Mouse (Mus musculus) T-helper 17 cell (primary cell): ENCODE results near the gene Krt10.

Source experiments
- in situ Hi-C, 2 experiments: fragments of 300-600 bp; cut with MboI, MseI; formaldehyde crosslinking; loops; 1 replicate in 1 of 2; 2 replicates in 1 of 2; pipeline ENCODE4 v1.15.1; 2025; ENCODE audit warnings: high pct_unique_total_duplicates in 2 of 2

Krt10 gene

DNA sequence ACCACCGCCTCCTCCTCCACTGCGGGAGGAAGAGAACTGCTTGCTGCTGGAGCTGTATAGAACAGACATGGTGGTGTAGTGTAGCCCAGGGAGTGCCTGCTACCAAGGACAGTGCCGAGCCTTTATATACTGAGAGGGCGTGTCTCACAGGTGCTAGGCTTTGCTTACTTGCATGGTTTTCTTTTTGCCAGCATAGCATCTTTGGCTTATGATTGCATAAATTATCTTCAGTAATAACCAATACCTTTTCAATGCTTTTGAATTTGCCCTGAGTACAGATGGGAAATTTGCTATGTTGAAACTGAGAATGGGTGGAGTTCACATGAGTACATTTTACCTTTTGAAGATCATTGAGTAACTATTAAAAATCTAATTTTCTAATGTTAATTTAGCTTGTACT, at the start of gene Krt10:
Gene Krt10, minus strand, starts transcription at position 101 of the 400 bp plus-strand sequence.
- in situ Hi-C loops: no loop called here

GRCm38 (mm10) chr11:99437972-99438371, 48.8 kb upstream of the Krt10 start, which contains the start of gene Krt20:
TSS of gene Krt20 (minus strand) at chr11:99438150.
- in situ Hi-C loops: no loop called here

- in situ Hi-C loops: no loop called here
Measured at GRCm38 (mm10) chr11:99436625-99437024, 47.5 kb upstream of the Krt10 start.

GRCm38 (mm10) chr11:99430670-99431069, 41.5 kb upstream of the Krt10 start:
- in situ Hi-C loops: no loop called here

DNA sequence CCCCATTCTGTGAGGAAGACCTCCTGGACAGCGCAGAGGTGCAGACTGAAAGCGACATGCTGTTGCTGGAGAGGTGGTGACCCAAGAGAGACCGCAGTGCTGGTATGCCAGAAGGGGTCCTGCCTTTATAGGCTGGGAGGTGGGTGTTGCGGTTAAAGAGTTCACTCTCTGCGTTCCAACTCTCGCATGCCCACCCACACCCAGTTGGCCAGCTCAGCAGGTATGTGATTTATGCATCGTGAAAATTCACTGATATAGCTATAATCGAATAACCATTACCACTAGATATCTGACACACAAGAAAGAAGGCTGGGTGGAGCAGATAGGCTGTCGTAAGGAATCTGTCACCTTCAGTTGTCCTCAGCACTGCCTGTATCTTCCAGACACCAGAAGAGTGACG, 33.0 kb upstream of the Krt10 start, which contains the start of gene Krt12:
Gene Krt12, minus strand, starts transcription at position 101 of the 400 bp plus-strand sequence.
- in situ Hi-C loops: no loop called here

DNA sequence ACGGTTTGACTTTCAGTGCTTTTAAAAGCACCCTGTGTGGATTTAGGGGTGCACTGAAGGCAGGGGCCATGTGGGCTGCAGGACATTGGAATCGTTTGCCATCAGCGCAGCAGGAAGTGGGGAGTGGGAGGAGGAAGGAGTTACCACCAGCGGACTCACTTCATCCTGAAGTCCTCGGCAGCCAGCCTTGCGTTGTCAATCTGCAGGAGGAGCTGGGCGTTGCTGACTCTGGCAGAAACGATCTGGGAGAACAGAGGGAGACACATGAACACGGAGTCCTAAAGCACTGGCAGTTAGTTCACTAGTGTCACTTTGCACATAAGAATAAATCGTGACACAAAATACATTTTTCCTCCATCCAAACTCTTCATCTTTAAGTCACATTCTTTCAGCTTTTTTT, 31.4 kb upstream of the Krt10 start:
- in situ Hi-C loops: no loop called here

GRCm38 (mm10) chr11:99417819-99418218, 28.7 kb upstream of the Krt10 start:
- in situ Hi-C loops: no loop called here

DNA sequence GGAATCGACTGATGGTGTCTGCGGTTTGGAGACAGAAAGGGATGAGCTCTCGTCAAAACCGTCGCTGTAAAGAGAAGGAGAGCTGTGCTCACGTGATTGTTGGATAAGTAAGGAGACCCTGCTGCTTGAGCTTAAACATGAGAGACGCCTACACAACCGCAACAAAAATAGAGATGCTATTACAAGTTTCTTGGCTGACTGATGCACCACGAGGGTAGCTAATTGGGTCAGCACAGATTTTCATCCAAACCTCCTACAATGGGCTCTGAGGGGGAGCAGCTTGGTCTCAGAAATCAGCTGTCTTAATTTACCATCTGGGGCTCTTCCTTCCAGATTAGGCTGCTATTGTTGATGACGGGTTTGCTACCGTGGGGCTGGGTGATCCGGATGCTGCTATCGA, 27.7 kb upstream of the Krt10 start:
- in situ Hi-C loops: no loop called here

DNA sequence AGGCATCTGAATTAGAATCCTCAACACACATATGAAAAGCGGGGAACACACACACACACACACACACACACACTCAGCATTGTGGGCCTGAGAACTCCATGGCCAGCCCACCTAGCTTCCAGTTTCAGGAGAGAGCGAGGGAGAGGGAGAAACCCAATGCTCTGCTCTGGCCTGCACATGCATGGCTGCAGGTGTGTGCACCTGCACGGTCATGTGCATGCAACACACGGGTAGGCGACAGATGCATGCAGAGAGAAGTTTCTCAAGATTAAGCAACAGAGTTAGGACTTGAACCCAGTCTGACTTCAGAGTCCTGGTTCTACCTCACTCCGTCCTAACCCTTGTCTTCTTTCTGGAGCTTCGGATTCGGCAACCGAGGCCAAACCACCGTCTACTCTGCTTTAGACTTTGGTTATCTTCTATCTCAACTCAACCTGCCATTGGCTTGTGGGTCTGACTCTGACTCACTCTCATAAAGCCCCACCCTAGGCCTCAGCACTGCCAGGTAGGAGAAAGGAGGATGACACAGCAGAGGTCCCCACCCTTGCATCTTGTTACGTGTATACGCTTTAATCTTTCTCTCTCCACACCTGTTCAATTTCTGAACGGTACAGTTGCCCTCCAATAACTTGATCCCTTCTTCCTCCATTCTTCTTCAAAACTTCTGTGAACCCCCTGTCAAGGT, 25.4 kb upstream of the Krt10 start:
- in situ Hi-C loops: loop anchor here in 1 of 2 experiments (5.0 kb wide), 1 partner anchor 48 kb away; no protein-coding TSS in a partner anchor

- in situ Hi-C loops: loop anchor here in 1 of 2 experiments (5.0 kb wide), 1 partner anchor 49 kb away; no protein-coding TSS in a partner anchor
Measured at GRCm38 (mm10) chr11:99413247-99413646, 24.1 kb upstream of the Krt10 start.

- in situ Hi-C loops: no loop called here
Measured at GRCm38 (mm10) chr11:99406186-99406585, 17.0 kb upstream of the Krt10 start.

GRCm38 (mm10) chr11:99399956-99400549, 10.9 kb upstream of the Krt10 start:
- in situ Hi-C loops: no loop called here

GRCm38 (mm10) chr11:99398832-99399231, 9.7 kb upstream of the Krt10 start:
- in situ Hi-C loops: no loop called here

DNA sequence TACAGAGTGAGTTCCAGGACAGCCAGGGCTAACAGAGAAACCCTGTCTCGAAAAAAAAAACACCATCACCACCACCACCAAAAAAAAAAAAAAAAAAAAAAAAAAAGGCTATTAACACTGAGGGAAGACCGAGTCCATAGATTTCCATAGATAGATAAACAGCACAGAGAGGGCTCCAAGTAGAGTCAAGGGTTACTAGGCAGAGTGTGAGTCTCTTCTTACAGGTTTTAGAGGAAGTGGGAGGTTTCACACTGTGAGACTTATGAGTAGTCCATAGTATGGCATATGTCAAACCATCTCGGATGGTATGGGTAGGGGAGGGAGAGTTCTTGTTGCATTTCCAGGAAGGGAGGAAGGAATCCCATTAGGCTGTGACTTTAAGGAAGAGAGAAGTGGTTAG, 8.9 kb upstream of the Krt10 start:
- in situ Hi-C loops: no loop called here

DNA sequence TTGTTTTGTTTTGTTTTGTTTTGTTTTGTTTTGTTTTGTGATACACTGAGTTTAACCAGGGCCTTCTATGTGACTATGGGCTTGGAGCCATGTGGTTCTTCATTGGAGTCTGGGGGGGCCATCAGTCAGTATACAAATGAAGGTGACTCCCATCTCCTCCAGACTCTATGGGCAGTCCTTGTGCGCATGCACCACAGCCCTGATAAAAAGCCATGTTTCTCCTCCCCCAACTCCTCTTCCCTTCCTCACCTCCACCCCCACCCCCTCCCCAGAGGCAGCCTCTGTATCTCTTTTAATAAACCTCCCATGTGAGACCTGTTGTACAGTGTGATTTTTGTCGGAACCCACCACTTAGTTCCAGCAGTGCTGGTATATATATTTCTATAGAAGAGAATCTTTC, 7.5 kb upstream of the Krt10 start:
- in situ Hi-C loops: no loop called here

DNA sequence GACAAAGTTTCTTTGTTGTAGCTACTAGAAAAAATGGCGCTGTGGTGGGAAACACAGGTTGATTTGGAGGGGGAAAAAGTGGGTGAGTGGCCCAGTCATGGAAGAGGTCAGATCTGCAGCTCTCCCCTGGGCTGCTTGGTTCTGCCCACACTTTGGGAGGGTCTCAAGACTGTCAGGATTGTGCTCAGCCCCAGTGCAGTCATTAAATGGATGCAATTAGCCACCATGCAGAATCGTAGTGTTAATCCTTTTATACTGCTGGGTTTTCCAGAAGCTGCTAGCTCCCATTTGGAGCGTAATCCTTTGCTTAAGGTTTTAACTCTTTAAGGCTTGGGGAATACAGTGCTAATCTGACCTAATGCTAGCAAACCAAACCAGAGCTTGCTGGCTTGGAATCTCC, 6.9 kb upstream of the Krt10 start:
- in situ Hi-C loops: no loop called here

DNA sequence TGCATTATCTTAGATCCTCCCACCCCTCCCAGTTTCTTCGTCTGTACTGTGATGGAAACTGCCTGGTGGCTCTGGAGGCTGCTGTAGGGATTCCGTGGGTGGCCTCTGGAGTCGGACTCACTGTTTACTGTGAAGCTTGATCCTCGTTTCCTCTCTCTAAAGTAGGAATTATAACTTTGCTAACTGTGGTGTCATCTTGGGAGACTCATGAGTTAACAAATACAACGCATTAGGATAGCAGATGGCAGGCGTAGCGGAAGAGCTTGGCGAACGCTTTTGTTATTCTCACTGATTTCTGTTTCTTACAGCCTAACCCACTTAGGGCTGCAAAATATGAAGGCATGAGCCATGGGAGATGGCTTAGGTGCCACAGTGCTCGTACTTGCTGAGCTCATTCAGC, 3.3 kb upstream of the Krt10 start:
- in situ Hi-C loops: no loop called here

DNA sequence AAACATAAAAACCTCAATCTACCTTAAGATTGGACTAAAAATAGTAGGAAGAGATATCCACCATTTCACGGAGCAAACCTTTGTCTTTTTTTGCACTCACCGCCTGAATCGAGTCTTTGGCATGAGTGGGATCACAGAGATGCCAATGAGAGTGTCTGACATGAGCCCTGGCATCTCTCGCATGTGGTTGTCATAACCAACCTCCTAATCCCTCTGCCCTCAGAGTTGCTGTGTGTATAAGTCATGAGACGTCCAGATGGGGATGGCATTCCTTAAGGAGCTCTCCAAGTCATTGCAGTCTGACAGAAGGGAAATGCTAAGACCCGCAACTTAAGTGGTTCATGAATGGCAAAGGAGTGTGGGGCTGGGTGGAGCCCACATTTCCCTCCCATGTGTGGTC, 2.2 kb upstream of the Krt10 start:
- in situ Hi-C loops: no loop called here

GRCm38 (mm10) chr11:99390866-99391265, 1.7 kb upstream of the Krt10 start:
- in situ Hi-C loops: no loop called here

GRCm38 (mm10) chr11:99388661-99389060, 503 bp downstream of the Krt10 start:
- in situ Hi-C loops: no loop called here

DNA sequence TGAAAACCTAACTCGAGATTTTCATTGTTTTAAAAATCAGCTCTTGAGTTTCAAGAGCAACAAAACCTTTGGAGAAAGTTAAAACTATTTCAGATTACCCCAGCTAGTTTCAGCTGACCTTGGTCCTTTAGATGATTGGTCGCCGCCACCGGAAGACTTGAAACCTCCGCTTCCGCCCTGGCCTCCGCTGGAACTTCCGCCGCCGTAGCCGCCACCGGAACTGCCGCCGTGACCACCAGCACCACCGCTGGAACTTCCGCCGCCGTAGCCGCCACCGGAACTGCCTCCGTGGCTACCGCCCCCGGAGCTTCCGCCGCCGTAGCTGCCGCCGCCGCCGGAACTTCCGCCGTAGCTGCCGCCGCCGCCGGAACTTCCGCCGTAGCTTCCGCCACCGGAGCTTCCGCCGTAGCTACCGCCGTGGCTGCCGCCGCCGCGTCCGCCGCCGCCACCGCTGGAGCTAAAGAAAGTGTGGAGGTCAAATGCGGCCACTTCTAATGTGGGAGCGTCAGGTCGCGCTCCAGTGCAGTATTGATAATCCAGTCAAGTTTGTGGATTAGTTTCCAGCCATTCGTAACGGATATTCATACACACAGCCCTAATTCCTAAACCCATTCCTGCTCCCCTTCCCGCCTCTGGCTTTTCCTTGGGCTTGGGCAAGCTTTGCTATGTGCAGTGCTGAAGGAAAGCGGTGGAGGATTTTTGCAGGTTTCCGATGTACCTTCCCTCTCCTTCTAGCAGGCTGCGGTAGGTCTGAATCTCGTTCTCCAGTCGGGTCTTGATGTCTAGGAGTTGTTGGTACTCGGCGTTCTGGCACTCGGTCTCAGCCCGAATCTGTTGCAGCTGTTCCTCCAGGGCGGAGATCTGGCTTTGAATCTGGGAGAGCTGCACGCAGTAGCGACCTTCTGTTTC, 3.1 kb downstream of the Krt10 start:
- in situ Hi-C loops: no loop called here

DNA sequence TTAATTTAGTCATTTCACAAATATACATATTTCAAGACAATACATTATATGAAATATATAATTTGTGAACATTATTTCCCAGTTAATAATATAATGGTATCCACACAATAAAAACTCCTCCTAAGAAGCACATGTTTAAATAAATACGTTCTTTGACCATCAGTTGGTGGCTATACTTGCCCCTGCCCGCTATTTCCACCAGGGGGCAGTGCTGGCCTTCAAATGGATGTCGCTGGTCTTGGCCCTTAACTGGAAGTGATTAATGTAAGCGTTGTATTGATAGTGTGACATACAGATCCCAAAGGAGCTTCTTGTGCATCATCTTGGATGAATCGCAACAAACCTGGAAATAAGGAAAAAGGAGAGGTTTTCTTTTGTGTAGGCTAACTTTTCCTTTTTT, 9.6 kb downstream of the Krt10 start:
- in situ Hi-C loops: no loop called here
